Mouse (Mus musculus) heart, adult 10 weeks (tissue): ENCODE results near the gene Slc13a5. TPM values are rescaled to one million over a fixed set of nuclear protein-coding genes. Genes with fewer than 3 reads are reported as not detected.

ENCODE experiments used
- polyA plus RNA-seq: library from polyadenylated mRNA; stranded (reverse); fragments of 350-450 nt; fragmentation: Illumina TruSeq; extraction: RNeasy Lipid Tissue Mini Kit (QIAGEN cat#74804); gene quantifications from one replicate; pipeline ENCODE4 v1.2.3, GENCODE M21; 2014; ENCODE audit warnings: low read depth, low replicate concordance

Gene Slc13a5
- polyA plus RNA-seq = not detected

DNA sequence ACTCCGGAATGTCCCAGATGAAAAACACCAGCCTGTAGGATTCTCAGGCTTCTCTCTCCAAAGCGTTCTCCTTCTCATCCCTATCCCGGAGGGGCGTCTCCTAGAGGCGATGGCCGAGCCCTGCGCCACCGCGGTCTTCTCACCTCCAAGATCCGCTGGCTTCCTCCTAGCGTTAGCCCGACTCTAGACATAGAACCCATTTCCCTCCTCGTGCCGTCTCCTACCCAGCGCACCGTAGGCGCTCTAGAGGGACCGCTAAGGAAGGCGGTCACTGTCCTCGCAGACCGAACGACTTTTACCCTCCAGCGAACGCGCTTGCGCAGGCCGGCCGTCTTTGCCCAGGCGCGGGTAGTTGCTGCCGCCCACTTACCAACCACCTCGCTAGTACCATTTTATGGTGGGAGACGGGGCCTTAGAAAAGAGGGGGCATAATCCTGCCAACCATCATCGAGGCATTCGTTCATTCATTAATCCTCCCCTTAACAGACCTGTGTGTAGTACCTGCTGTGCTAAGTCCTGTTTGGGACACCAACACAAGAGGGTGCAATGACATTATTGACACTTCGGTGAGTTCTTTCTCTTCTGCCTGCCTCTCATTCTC is at the start of gene Slc13a5:
Gene Slc13a5, minus strand, starts transcription at position 263 of the 601 bp plus-strand sequence.

DNA sequence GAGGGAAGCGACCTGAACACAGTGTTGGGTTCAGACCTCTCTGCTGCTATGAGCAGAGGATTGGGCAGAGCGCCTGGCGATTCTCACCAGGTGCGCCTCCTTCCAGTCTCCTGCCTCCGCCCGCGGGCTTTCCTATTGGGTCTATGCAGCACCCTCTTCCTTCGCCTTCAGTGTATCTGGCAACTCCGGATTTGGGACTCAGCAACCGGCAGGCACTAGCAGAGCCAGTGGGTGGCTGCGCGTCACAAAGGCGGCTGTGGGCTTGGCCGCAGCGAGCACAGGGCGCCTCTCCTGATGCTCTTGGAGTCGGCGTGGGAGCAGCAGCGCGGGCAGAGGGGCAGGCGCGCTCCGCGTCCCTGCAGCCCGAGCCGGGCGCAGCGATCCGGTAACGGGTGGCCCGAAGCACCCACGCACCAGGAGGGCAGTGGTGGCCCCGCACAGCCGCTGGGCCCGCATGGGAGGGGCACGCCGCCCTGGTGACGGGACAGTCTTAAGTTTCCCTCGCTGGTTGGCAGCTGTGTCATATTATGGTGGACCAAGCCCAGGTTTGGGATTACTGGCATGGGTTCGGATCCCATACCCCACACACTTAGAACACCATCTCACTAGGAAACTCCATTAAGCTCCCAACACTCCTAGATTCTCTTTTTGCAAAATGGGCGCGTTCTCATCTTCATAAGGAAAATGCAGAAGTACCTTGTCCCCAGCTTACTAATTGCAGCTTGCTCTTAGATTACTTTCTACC is 47.3 kb upstream of the Slc13a5 start, which contains the start of gene Fbxo39:
Gene Fbxo39, plus strand, starts transcription at position 294 of the 745 bp plus-strand sequence.

GRCm38 (mm10) chr11:72301334-72301733 is 34.3 kb upstream of the Slc13a5 start, which contains the start of gene Xaf1:
Xaf1 (plus strand) TSS chr11:72301629.

DNA sequence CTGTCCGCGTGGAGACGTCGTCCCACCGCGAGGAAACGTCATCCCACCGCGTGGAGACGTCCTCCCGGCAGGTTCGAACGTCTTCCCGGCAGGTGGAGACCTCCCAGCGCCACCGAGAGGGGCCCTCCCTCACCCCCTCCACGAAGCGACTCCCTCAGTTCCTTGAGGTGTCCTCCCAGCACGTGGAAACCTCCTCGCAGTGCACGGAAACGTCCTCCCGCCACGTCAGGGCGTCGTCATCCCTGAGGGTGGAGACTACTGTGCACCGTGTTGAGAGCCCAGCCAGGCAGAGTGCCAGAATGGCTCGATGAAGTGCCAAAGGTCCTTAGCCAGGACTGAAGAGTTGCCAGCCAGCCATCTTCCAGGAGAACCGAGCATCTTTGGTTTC is 51.6 kb downstream of the Slc13a5 start, which contains the start of gene Med31:
Gene Med31, minus strand, starts transcription at position 183 of the 388 bp plus-strand sequence.

DNA sequence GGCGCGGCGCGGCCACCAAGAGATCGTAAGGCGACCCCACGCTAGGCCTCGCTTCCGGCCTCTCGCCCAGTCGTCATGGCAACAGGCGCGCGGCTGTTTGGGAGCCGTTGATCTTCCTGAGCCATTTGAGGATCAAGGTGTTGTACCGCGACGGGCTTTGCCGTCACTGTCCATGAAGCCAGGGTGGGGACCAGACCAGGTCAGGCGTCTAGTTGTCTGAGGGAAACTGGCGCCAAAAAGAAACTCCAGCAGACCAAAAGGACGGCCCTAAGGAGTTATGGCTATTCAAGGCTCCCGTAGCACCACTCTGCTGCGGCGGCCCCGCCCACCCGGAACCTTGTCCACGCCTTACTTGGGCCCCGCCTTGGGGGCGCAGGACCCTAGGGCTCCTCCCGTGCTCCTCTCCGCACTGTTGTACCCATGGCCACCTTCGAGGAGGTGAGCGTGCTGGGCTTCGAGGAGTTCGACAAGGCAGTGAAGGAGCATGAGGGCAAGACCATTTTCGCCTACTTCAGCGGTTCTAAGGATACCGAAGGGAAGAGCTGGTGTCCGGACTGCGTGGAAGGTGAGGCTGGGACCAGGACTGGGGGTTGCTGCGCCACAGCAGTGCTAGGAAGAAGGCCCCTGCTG is 59.7 kb downstream of the Slc13a5 start, which contains the start of the genes 4933427D14Rik and Txndc17:
Gene 4933427D14Rik, minus strand, starts transcription at position 256 of the 630 bp plus-strand sequence.
Gene Txndc17, plus strand, starts transcription at position 344 of the 630 bp plus-strand sequence.

GRCm38 (mm10) chr11:72206341-72207203 is 60.5 kb downstream of the Slc13a5 start, which contains the start of gene Gm43951:
Gm43951 (minus strand) TSS chr11:72206840.

Other genes with a start within 250 kb of the Slc13a5 start
- gene Aipl1, start 229.7 kb downstream of the Slc13a5 start, polyA plus RNA-seq = not detected
- gene Pimreg, start 225.2 kb downstream of the Slc13a5 start, polyA plus RNA-seq = 0.39 TPM
- 3.9 TPM for gene Pitpnm3, start 131.4 kb downstream of the Slc13a5 start, polyA plus RNA-seq
- gene Gm43951, start 60.4 kb downstream of the Slc13a5 start, polyA plus RNA-seq = not detected
- gene 4933427D14Rik, start 59.8 kb downstream of the Slc13a5 start, polyA plus RNA-seq = 2.6 TPM
- 79.8 TPM for gene Txndc17, start 59.7 kb downstream of the Slc13a5 start, polyA plus RNA-seq
- 17.3 TPM for gene Med31, start 51.6 kb downstream of the Slc13a5 start, polyA plus RNA-seq
- gene Xaf1, start 34.4 kb upstream of the Slc13a5 start, polyA plus RNA-seq = 24.4 TPM
- not detected for gene Fbxo39, start 47.2 kb upstream of the Slc13a5 start, polyA plus RNA-seq
- not detected for gene Tekt1, start 95.2 kb upstream of the Slc13a5 start, polyA plus RNA-seq
- 16.4 TPM for gene Smtnl2, start 144.5 kb upstream of the Slc13a5 start, polyA plus RNA-seq
- not detected for gene Ggt6, start 168.3 kb upstream of the Slc13a5 start, polyA plus RNA-seq
- 37.6 TPM for gene Mybbp1a, start 174.1 kb upstream of the Slc13a5 start, polyA plus RNA-seq
- 12.3 TPM for gene Spns2, start 222.7 kb upstream of the Slc13a5 start, polyA plus RNA-seq